Mouse (Mus musculus) thymus, adult 2 months (tissue): Measurements from ENCODE around the gene Mapkapk5. TPM values are rescaled to one million over a fixed set of nuclear protein-coding genes. Genes with fewer than 3 reads are reported as not detected.

Experiments used
- DNase-seq: peaks from one replicate; pipeline ENCODE4 v3.0.0; 2021
- H3K27ac ChIP-seq: fragments of 200-500 bp; 2 replicates; pipeline ENCODE4 v1.5.1; 2012; ENCODE audit warnings: low read length, control low read depth; ENCODE audit not compliant: control insufficient read depth, insufficient read depth
- H3K27me3 ChIP-seq: fragments of 200-500 bp; 2 replicates; pipeline ENCODE4 v1.6.1; 2012; ENCODE audit warnings: mild to moderate bottlenecking, low read length, moderate library complexity, mixed read lengths; ENCODE audit not compliant: control insufficient read depth, insufficient read depth
- H3K36me3 ChIP-seq: fragments of 200-500 bp; 2 replicates; pipeline ENCODE4 v1.6.1; 2012; ENCODE audit warnings: mild to moderate bottlenecking, low read length, moderate library complexity; ENCODE audit not compliant: control insufficient read depth, insufficient read depth
- H3K4me1 ChIP-seq: fragments of 200-500 bp; replicated peaks from 2 replicates; pipeline ENCODE4 v1.6.1; 2012; ENCODE audit warnings: low read length; ENCODE audit not compliant: control insufficient read depth, insufficient read depth
- H3K4me3 ChIP-seq: fragments of 200-500 bp; 2 replicates; pipeline ENCODE4 v1.5.1; 2012; ENCODE audit warnings: mild to moderate bottlenecking, low read length, control low read depth, moderate library complexity; ENCODE audit not compliant: control insufficient read depth, insufficient read depth
- CTCF ChIP-seq: fragments of 200-500 bp; IDR thresholded peaks from 2 replicates; pipeline ENCODE4 v1.5.1; 2012; ENCODE audit warnings: mild to moderate bottlenecking, control low read depth, low read length, moderate library complexity, borderline replicate concordance; ENCODE audit not compliant: control insufficient read depth, poor library complexity, insufficient read depth; ENCODE audit errors: extremely low read depth
- POLR2A ChIP-seq: fragments of 200-500 bp; IDR thresholded peaks from 2 replicates; pipeline ENCODE4 v1.6.1; 2012; ENCODE audit warnings: mild to moderate bottlenecking, low read length, control low read depth, moderate library complexity; ENCODE audit not compliant: control insufficient read depth, poor library complexity, insufficient read depth; ENCODE audit errors: extremely low read depth
- WGBS: fragments of 180-500 bp; shearing (Covaris S2); methylation state at CpG from one replicate; pipeline ENCODE4 v1.1.7; 2018; 5-methylcytosine and 5-hydroxymethylcytosine counted together
- polyA plus RNA-seq: library from polyadenylated mRNA; depleted of rRNA; stranded (reverse); fragments of >200 nt; gene quantifications from 2 replicates; pipeline ENCODE4 v1.2.3, GENCODE M21; 2012

Gene Mapkapk5
- polyA plus RNA-seq, 1 experiment = 49.3 TPM

GRCm38 (mm10) chr5:121566035-121566681, 20.5 kb upstream of the Mapkapk5 start:
- Histone ChIP-seq H3K27me3 (no peaks in the 10 kb centered on the region), H3K27ac (no peak overlapping the region), H3K4me1 (peaks cover 8% of the 10 kb centered on the region), H3K4me3 (no peak overlapping the region), H3K36me3 (no peaks in the 10 kb centered on the region)
- no peak for DNase-seq
- no peak for TF ChIP-seq POLR2A
- TF ChIP-seq CTCF = no peak
- 95% methylated on average over 16 of the region's 16 CpGs for WGBS

GRCm38 (mm10) chr5:121564468-121564895, 18.8 kb upstream of the Mapkapk5 start:
- H3K4me3 ChIP-seq = peak overlapping the region; percentile 44
- no peaks in the 10 kb centered on the region for H3K36me3 ChIP-seq
- H3K4me1 ChIP-seq = peaks cover 8% of the 10 kb centered on the region
- 4% methylated on average over 11 of the region's 11 CpGs for WGBS
- H3K27me3 ChIP-seq = no peaks in the 10 kb centered on the region
- DNase-seq = peak; percentile 92
- H3K27ac ChIP-seq = peak overlapping the region; percentile 68; the same call in 1 of the 2 replicates
- peak; percentile 95 for TF ChIP-seq CTCF
- TF ChIP-seq POLR2A = no peak

GRCm38 (mm10) chr5:121562436-121562835, 16.7 kb upstream of the Mapkapk5 start:
- no peak for TF ChIP-seq CTCF
- Histone ChIP-seq H3K4me3 (no peak overlapping the region), H3K36me3 (no peaks in the 10 kb centered on the region), H3K4me1 (peaks cover 8% of the 10 kb centered on the region), H3K27me3 (no peaks in the 10 kb centered on the region), H3K27ac (no peak overlapping the region)
- 92% methylated on average over 3 of the region's 3 CpGs for WGBS
- no peak for DNase-seq

GRCm38 (mm10) chr5:121549196-121549595, 3.5 kb upstream of the Mapkapk5 start:
- no peak for DNase-seq
- Histone ChIP-seq H3K27me3 (no peaks in the 10 kb centered on the region), H3K36me3 (no peaks in the 10 kb centered on the region), H3K4me1 (peaks cover 7% of the 10 kb centered on the region), H3K4me3 (no peak overlapping the region), H3K27ac (no peak overlapping the region)
- no peak for TF ChIP-seq CTCF
- no peak for TF ChIP-seq POLR2A
- 91% methylated on average over 7 of the region's 7 CpGs for WGBS

- TF ChIP-seq POLR2A (no peak), CTCF (no peak)
- H3K4me1 ChIP-seq = peaks cover 10% of the 10 kb centered on the region
- 86% methylated on average over 3 of the region's 3 CpGs for WGBS
- no peaks in the 10 kb centered on the region for H3K27me3 ChIP-seq
- DNase-seq = no peak
- no peak overlapping the region for H3K27ac ChIP-seq
- H3K4me3 ChIP-seq = no peak overlapping the region
- H3K36me3 ChIP-seq = no peaks in the 10 kb centered on the region
These were observed 1.4 kb upstream of the Mapkapk5 start for GRCm38 (mm10) chr5:121547084-121547483.

GRCm38 (mm10) chr5:121546530-121546895, 808 bp upstream of the Mapkapk5 start:
- no peak overlapping the region for H3K27ac ChIP-seq
- H3K4me3 ChIP-seq = peak overlapping the region; percentile 98
- H3K36me3 ChIP-seq = no peaks in the 10 kb centered on the region
- peak; percentile 37 for DNase-seq
- WGBS = 10% methylated on average over 6 of the region's 6 CpGs
- TF ChIP-seq CTCF (no peak), POLR2A (no peak)
- peaks cover 10% of the 10 kb centered on the region for H3K4me1 ChIP-seq
- H3K27me3 ChIP-seq = no peaks in the 10 kb centered on the region

GRCm38 (mm10) chr5:121544910-121545792, 554 bp downstream of the Mapkapk5 start, which contains the start of the genes Adam1a and Gm42878:
Gene Adam1a, minus strand, starts transcription at chr5:121545482.
Gene Gm42878, minus strand, starts transcription at chr5:121545482.
- no peaks in the 10 kb centered on the region for H3K36me3 ChIP-seq
- H3K27me3 ChIP-seq = no peaks in the 10 kb centered on the region
- 6% methylated on average over 95 of the region's 97 CpGs for WGBS
- H3K4me3 ChIP-seq = peak within 1 kb of the TSS; percentile 98
- TF ChIP-seq POLR2A = no peak
- TF ChIP-seq CTCF = no peak
- H3K27ac ChIP-seq = peak within 1 kb of the TSS; percentile 23; the same call in 1 of the 2 replicates
- DNase-seq = peak; percentile 50
- peaks cover 10% of the 10 kb centered on the region for H3K4me1 ChIP-seq
